Mouse (Mus musculus) thymus, adult 2 months (tissue): Measurements from ENCODE around the gene Recql5. TPM values are rescaled to one million over a fixed set of nuclear protein-coding genes. Genes with fewer than 3 reads are reported as not detected.

Source experiments
- DNase-seq: peaks from one replicate; pipeline ENCODE4 v3.0.0; 2021
- H3K27ac ChIP-seq: fragments of 200-500 bp; 2 replicates; pipeline ENCODE4 v1.5.1; 2012; ENCODE audit warnings: low read length, control low read depth; ENCODE audit not compliant: control insufficient read depth, insufficient read depth
- H3K27me3 ChIP-seq: fragments of 200-500 bp; 2 replicates; pipeline ENCODE4 v1.6.1; 2012; ENCODE audit warnings: mild to moderate bottlenecking, low read length, moderate library complexity, mixed read lengths; ENCODE audit not compliant: control insufficient read depth, insufficient read depth
- H3K36me3 ChIP-seq: fragments of 200-500 bp; 2 replicates; pipeline ENCODE4 v1.6.1; 2012; ENCODE audit warnings: mild to moderate bottlenecking, low read length, moderate library complexity; ENCODE audit not compliant: control insufficient read depth, insufficient read depth
- H3K4me1 ChIP-seq: fragments of 200-500 bp; replicated peaks from 2 replicates; pipeline ENCODE4 v1.6.1; 2012; ENCODE audit warnings: low read length; ENCODE audit not compliant: control insufficient read depth, insufficient read depth
- H3K4me3 ChIP-seq: fragments of 200-500 bp; 2 replicates; pipeline ENCODE4 v1.5.1; 2012; ENCODE audit warnings: mild to moderate bottlenecking, low read length, control low read depth, moderate library complexity; ENCODE audit not compliant: control insufficient read depth, insufficient read depth
- CTCF ChIP-seq: fragments of 200-500 bp; IDR thresholded peaks from 2 replicates; pipeline ENCODE4 v1.5.1; 2012; ENCODE audit warnings: mild to moderate bottlenecking, control low read depth, low read length, moderate library complexity, borderline replicate concordance; ENCODE audit not compliant: control insufficient read depth, poor library complexity, insufficient read depth; ENCODE audit errors: extremely low read depth
- POLR2A ChIP-seq: fragments of 200-500 bp; IDR thresholded peaks from 2 replicates; pipeline ENCODE4 v1.6.1; 2012; ENCODE audit warnings: mild to moderate bottlenecking, low read length, control low read depth, moderate library complexity; ENCODE audit not compliant: control insufficient read depth, poor library complexity, insufficient read depth; ENCODE audit errors: extremely low read depth
- WGBS: fragments of 180-500 bp; shearing (Covaris S2); methylation state at CpG from one replicate; pipeline ENCODE4 v1.1.7; 2018; 5-methylcytosine and 5-hydroxymethylcytosine counted together
- polyA plus RNA-seq: library from polyadenylated mRNA; depleted of rRNA; stranded (reverse); fragments of >200 nt; gene quantifications from 2 replicates; pipeline ENCODE4 v1.2.3, GENCODE M21; 2012

Gene Recql5
- polyA plus RNA-seq, 1 experiment = 32.4 TPM

DNA sequence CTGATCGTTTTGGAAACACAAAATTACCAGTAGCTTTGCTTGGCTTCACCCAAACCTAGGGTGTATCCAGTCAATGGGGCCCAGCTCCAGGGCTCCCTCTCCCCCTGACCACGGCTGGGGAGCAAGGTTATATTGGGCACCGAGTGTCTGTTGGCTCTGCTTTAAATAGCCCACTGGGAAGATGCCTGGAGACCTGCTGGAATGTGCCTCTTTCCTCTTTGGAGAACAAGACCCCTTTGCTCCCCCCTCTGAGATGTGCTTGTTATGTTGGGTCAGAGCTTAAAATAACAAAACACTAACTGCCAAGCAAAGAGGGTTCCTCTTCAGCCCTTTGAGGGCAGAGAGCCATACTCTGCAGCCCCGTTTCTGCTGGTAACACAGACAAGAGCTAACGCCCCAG lies 31.1 kb downstream of the Recql5 start:
- no peak for DNase-seq
- TF ChIP-seq CTCF (no peak), POLR2A (no peak)
- Histone ChIP-seq H3K4me3 (no peak overlapping the region), H3K27me3 (no peaks in the 10 kb centered on the region), H3K4me1 (peaks cover 91% of the 10 kb centered on the region), H3K27ac (peak overlapping the region; percentile 73), H3K36me3 (no peaks in the 10 kb centered on the region)
- 40% methylated on average over 5 of the region's 5 CpGs for WGBS

DNA sequence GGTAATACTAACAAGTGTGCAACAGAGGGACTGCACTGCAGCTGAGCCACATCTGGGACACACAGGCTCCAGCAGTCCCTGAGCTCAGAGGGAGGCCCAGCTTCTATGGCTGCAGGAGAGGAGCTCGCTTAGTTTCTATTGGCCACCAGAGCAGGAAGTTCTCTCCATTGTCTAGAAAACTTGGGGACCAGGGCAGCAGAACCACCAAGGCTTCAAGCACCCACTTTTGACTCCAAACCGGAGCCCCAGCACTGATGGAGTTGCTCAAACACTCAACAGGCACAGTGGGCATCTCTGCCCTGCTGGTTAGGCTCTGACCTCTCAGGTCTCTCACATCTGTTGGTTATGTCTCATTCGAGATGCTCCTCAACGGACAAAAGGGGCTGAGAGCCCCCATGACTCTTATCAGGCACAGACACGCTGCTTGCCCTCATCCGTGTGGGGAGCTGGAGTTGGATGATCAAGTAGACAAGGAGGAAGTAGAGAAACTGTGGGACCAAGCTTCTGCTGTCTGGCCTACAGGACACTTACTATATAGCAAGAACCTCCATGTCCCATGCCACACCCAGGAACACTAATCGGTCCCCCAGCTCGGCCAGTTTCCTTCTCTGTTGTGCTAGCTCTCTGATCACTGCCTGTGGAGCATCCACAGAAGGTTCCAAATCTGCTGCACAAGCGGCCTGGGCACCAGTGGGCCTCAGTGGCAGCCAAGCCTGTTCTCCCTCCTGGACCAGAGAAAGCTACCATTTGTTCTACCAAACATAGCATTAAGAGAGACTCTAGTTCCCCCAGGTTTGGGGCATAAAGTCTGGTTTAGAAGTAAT lies 31.7 kb downstream of the Recql5 start:
- no peak for TF ChIP-seq CTCF
- TF ChIP-seq POLR2A = no peak
- Histone ChIP-seq H3K27me3 (no peaks in the 10 kb centered on the region), H3K4me3 (no peak overlapping the region), H3K4me1 (peaks cover 91% of the 10 kb centered on the region), H3K27ac (peak overlapping the region; percentile 73), H3K36me3 (no peaks in the 10 kb centered on the region)
- peak; percentile 22 for DNase-seq
- 22% methylated on average over 9 of the region's 9 CpGs for WGBS

DNA sequence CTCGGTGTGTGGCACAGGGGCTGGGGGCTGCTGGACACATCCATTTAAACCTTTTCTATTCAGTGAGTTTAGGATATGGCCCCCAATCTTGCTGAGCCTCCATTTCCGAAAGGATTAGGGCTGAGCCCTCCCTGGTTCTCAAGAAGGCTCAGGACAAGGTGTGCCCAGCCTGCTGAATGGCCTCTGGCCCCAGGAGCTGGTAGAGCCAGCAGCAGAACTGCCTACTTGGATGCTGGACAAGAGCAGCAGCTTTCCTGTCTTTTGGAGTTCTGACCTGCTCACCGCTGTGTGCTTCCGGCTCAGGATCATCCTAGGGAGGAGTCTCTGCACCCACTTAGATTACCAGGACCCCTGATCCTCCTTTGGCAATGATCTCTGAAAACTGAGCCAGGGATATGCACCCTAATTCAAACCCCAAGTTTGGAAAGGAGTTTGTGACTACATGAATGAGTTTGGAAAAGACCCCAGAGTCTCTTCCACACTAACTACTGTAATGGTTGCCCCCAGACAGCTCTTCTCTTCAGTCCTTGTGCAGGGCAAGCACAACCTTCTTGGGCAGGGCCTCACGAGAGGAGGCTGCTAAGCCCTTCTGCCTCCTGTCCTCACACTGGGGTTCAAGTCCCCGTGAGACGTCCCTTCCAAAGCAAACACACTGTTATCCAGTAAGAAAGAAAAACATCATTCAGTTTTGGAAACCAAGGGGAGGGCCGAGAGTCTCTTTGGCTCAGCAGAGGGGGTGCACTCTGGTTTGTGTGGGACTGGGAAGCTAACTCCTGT lies 32.5 kb downstream of the Recql5 start:
- Histone ChIP-seq H3K27me3 (no peaks in the 10 kb centered on the region), H3K36me3 (no peaks in the 10 kb centered on the region), H3K27ac (peak overlapping the region; percentile 85), H3K4me3 (peak overlapping the region; percentile 20), H3K4me1 (peaks cover 85% of the 10 kb centered on the region)
- peak; percentile 41 for DNase-seq
- 42% methylated on average over 8 of the region's 8 CpGs for WGBS
- TF ChIP-seq CTCF = no peak
- TF ChIP-seq POLR2A = no peak

DNA sequence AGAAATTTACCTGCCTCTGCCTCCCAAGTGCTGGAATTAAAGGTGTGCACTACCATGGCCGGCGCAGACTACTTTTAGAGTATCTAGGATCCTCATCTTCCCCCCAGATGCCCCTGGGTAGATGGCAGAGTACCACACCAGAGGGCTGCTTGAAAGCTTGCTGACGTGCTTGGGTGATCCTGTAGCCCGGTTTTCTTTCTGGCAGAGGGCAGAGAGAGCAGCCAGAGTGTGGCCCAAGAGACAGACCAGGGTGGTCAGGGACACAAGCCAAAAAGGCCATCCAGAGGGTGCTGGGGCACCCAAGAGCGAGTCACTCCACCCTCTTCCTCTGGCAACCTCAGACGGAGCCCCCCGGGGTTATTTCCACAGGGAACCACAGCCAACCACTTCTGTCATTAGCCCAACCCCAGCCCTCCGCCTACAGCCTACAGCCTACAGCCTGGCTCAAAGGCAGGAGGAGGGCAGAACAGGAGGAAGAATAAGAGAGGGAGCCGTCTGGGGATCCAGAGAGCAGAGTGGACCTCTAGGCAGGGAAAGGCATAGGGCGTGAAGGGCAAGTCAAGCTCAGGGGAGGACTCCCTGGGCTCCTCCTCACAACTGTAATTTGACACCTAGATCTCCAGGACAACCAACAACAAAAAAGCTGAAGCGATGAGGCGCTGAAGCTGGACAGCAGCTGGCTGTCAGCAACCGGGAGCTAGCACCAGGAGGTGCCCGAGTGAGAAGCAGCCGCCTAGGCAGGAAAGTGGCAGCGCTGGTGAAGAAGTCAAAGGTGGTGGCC lies 33.6 kb downstream of the Recql5 start, which contains the start of gene Smim5:
Gene Smim5 (plus strand): TSS at position 481 of the 781 bp plus-strand sequence.
- Histone ChIP-seq H3K27ac (peak within 1 kb of the TSS; percentile 85), H3K4me3 (peak within 1 kb of the TSS; percentile 20), H3K27me3 (no peaks in the 10 kb centered on the region), H3K4me1 (peaks cover 74% of the 10 kb centered on the region), H3K36me3 (no peaks in the 10 kb centered on the region)
- no peak for TF ChIP-seq POLR2A
- TF ChIP-seq CTCF = no peak
- 9% methylated on average over 16 of the region's 16 CpGs for WGBS
- DNase-seq = peak; percentile 45

DNA sequence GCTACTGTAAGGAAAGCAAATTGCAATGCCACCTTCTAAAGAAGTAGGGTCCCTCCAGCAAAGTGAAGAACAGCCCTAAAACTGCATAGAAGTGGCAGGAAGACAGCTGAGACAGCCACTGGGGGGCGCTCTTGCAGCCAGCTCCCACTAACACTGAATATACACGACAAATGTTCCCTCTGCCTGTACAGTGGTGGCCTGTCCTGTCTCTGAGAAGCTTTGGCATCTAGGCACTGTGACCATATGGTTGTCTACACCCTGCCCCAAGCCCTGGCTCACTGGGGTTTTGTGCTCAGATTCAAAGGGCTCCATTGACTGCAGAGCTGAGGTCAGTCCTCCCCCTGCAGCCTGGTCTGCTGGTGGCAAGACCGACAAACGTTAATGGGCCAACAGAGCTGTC lies 34.4 kb downstream of the Recql5 start:
- peaks cover 66% of the 10 kb centered on the region for H3K4me1 ChIP-seq
- TF ChIP-seq POLR2A = no peak
- peak; percentile 75; the same call in 1 of the 2 replicates for TF ChIP-seq CTCF
- no peak overlapping the region for H3K4me3 ChIP-seq
- DNase-seq = peak; percentile 77
- WGBS = 6% methylated on average over 4 of the region's 4 CpGs
- H3K36me3 ChIP-seq = no peaks in the 10 kb centered on the region
- H3K27ac ChIP-seq = peak overlapping the region; percentile 85
- H3K27me3 ChIP-seq = no peaks in the 10 kb centered on the region

DNA sequence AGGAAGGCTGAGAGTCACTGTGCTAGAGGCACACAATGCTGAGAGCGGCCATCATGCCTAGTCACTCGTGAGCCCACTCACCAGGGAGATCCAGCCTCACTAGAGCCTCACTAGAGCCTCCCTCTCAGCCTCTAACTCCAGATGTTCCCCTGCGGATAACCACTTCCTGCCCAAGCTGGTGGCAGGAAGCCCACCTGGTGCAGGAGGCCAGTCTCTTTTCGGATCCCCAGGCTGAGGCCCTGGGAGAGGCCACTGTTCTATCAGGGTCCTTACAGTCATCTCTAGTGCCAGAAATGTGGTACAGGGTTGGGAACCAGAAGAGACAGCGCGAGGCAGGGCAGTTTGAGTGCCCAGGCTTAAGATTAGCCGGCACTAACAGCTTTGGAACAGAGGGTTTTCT lies 34.8 kb downstream of the Recql5 start:
- no peaks in the 10 kb centered on the region for H3K36me3 ChIP-seq
- no peaks in the 10 kb centered on the region for H3K27me3 ChIP-seq
- H3K27ac ChIP-seq = peak overlapping the region; percentile 85
- peaks cover 62% of the 10 kb centered on the region for H3K4me1 ChIP-seq
- no peak overlapping the region for H3K4me3 ChIP-seq
- 7% methylated on average over 7 of the region's 7 CpGs for WGBS
- TF ChIP-seq POLR2A (no peak), CTCF (no peak)
- peak; percentile 75 for DNase-seq
